Mouse (Mus musculus) adrenal gland, postnatal 36 days (tissue): ENCODE data around the gene Dgcr6. TPM values are rescaled to one million over a fixed set of nuclear protein-coding genes. Genes with fewer than 3 reads are reported as not detected.

Experiments used
- DNase-seq, 2 experiments: peaks; one replicate each; pipeline ENCODE4 v3.0.0; 2021; ENCODE audit warnings: mixed read lengths in 1 of 2
- total RNA-seq, 2 experiments: library from RNA; stranded (reverse); gene quantifications; 2 replicates each; pipeline ENCODE4 v1.2.3; 2021

The Dgcr6 gene
- total RNA-seq, 2 experiments from 2014 or later = 55.4 to 85.3 TPM

- DNase-seq = no peak
These were observed 16.2 kb downstream of the Dgcr6 start for GRCm38 (mm10) chr16:18068653-18069376.

- no peak for DNase-seq
These were observed 18.1 kb downstream of the Dgcr6 start for GRCm38 (mm10) chr16:18070798-18071197.

- no peak for DNase-seq
These were observed 19.4 kb downstream of the Dgcr6 start for GRCm38 (mm10) chr16:18072089-18072488.

DNA sequence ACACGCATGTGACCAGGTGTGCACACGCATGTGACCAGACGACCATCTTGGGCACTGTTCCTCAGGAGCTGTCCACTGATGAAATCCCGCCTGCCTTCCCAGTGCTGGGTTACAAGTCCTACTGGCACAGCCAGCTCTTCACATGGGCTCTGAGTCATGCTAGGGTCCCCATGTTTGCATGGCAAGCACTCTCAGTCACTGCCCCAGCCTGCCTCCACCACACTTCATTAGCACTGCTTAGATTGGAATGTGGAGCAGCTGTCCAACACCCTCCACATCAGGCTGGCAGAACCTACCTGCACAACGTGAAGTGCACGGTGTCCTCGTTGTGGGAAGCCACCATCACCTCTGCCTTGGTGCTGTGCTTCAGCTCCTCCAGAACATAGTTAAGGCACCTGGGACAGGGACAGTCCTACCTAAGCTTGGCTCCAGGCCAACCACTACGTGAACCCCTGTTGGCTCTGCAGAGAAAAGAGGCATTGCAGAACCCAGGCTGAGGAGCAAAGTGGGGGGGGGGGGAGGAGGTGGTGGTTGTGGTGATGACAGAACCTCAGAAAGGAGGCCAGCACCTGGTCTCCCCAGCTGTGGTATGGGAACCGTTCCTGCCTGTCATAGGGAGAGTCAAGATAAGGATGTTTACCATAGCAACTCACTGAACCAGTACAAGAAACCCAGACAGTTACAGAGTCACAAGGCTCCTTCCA, 20.8 kb downstream of the Dgcr6 start:
- DNase-seq = no peak

- DNase-seq = no peak
These were observed 22.0 kb downstream of the Dgcr6 start for GRCm38 (mm10) chr16:18074611-18075010.

GRCm38 (mm10) chr16:18075201-18075600, 22.5 kb downstream of the Dgcr6 start:
- no peak for DNase-seq

GRCm38 (mm10) chr16:18078314-18079015, 25.8 kb downstream of the Dgcr6 start:
- DNase-seq = peak in 1 of 2 experiments; percentile 63

- DNase-seq = no peak
These were observed 26.6 kb downstream of the Dgcr6 start for GRCm38 (mm10) chr16:18079300-18079699.

GRCm38 (mm10) chr16:18080171-18080570, 27.5 kb downstream of the Dgcr6 start:
- no peak for DNase-seq

GRCm38 (mm10) chr16:18081149-18081827, 28.6 kb downstream of the Dgcr6 start:
- DNase-seq = peak in 1 of 2 experiments; percentile 47

GRCm38 (mm10) chr16:18082291-18082690, 29.6 kb downstream of the Dgcr6 start:
- peak in 1 of 2 experiments; percentile 44 for DNase-seq

DNA sequence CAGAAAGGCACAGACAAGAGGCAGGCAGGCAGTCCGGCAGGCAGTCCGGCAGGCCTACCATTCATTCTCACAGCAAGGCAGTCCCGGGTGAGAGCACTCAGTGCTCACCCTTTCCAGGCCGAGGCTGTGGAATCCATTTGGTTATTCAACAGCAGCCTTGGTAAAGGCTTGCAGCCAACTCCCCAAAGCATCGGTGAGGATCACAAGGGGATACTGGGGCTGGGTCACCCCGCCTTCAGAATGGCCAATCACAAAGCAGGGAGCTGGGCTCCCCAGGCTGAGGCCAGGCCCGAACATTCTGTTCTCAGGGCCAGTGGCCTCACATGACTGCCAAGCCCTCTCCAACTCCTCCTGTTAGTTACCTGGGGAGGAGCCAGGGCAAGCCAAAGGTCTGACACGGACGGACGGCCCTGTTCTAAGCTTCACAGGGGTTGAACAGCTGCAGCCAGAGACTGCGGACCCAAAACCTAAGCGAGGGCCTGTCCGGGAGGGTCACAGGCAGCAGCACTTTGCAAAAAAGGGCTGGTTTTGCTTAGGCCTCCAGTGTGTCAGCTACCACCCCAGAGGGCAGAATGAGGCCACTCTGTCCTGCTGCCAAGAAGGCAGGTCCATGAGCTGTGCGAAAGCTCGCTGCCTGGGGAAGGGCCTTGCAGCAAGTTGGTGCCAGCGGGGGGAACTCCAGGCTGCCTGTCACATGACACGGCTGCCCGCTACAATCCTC, 30.7 kb downstream of the Dgcr6 start:
- peak; percentile 78 to 85 for DNase-seq

DNA sequence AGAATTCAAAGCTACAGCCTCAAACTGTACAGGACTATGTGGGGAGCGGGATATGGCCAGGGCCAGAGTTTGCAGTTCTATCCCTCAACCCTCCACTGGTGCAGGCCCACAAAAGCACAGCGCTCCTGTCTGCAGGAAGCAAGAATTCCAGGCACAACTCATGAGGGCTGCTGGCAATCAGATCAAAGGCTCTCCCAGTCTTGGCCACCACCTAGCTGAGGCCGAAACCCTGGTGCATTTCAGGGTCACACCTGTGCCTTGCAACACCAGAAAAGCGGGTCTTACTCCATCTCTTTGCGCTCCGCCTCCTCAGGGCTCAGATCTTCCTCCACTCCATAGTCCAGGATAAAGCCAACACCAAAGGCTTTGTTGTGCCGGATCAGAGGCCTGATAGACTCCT, 31.6 kb downstream of the Dgcr6 start:
- DNase-seq = peak in 1 of 2 experiments; percentile 46

- DNase-seq = peak; percentile 83 to 88
These were observed 34.4 kb downstream of the Dgcr6 start for GRCm38 (mm10) chr16:18087101-18087500.

GRCm38 (mm10) chr16:18096348-18096747, 43.7 kb downstream of the Dgcr6 start:
- DNase-seq = no peak

- no peak for DNase-seq
These were observed 50.2 kb downstream of the Dgcr6 start for GRCm38 (mm10) chr16:18102816-18103215.

DNA sequence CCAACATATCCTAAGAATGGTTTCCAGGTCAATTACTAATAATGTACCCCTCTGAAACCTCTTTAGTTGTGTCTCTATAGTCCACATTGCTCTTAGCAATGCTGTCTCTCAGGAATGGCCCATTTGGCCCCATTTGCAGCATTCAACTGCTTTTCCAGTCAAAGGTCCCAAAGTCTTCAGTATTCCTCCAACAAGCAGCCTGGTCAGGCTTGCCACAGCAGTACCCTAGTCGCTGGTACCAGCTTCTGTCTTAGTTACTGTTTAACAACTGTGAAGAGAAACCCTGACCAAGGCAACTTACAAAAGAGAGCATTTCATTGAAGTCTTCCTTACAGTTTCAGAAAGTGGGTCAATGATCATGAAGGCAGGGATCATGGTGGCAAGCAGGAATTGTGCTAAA, 50.7 kb downstream of the Dgcr6 start:
- no peak for DNase-seq

GRCm38 (mm10) chr16:18103808-18104207, 51.1 kb downstream of the Dgcr6 start:
- DNase-seq = no peak

DNA sequence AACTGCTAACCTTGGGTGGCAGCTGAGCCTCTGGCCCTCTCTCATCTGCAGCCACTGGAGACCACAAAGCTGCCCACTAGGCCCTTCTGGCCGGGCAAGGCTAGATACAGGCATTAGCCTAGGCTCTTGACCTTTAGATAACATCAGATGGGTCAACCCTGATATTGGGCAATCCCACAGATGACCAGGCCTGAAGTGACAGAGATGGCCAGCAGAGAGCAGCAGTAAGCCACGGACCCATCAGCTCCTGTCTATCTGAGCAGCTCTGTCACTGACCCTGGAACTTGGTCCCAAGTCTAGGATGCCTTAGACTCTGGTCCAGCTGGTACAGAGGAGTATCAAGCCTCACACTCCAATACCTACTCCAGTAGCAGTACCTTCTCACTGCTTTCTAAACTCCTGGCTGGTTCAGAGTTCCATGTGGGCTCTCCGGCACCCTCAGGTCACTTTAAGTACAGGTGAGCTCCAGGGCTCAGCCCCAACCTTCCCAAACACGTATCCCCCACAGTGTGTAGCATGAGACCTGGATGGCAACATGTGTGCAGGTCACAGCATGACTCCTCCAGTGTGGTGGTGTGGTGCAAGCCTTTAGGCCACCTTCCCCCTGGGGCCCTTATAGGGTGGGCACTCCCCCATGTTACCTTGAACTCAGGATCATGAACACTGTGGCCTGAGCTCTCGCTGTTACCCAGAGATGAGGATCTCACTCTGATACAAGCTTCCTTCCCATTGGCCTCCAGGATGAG, 55.7 kb downstream of the Dgcr6 start:
- DNase-seq = peak; percentile 82 to 83

DNA sequence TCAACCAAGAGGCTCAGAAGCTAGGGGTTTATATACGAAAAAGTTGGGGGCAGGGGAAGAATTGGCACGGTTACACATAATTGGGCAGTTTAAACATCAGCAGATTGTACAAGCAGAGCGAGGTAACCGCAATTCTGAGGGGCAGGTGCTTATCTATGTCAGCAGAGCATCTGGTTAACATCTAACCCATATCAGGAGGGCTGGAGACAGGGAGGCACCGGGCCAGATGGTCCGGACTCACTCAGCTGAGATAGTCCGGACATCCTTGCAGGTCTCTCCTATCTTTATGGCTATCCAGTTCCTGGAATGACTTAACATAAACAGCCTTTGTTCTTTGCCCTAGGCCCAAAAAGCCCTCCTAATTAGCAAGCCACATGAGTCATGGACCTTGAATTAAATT, 58.4 kb downstream of the Dgcr6 start:
- no peak for DNase-seq

GRCm38 (mm10) chr16:18116467-18116866, 63.8 kb downstream of the Dgcr6 start:
- no peak for DNase-seq
